8 mouse cellular contexts compared by ENCODE assay signal in the genomic region with DNA sequence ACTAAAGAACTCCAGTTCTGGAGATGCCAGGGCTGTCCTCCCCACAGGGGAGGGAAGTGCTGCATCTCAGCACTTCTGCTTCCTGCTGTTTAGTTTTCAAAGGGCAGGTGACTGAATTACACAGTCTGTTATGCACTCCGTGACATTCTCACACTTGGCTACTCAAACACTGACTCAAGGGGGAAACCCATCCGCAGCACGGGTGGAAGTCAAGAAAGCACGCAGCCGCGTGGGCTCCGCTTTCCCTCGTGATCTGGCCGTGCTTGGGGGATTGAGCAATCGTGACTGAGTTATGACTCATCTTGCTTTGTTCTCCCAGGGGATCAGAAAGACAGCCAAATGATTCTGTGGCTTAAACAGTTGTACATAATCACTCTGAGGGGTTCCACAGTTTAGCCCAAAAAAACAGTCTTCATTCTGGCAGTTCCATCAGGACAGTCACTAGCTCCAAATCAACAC. TPM values are rescaled to one million over a fixed set of nuclear protein-coding genes. Genes with fewer than 3 reads are reported as not detected.
DNase-seq lines count a peak whose midpoint lies in the region; ATAC-seq and TF ChIP-seq lines count a peak whose summit lies in the region.

No protein-coding gene starts in this region.

- no peak overlapping the region for H3K9ac ChIP-seq in midbrain, embryonic 16.5 days (ENCODE audit: low read depth, low read length)

- no peaks in the 10 kb centered on the region for H3K36me3 ChIP-seq in midbrain, embryonic 16.5 days (ENCODE audit: control insufficient read depth, insufficient read depth, low read length)

- no peaks in the 10 kb centered on the region for H3K9me3 ChIP-seq in midbrain, embryonic 16.5 days (replicated peaks; ENCODE audit: control insufficient read depth, low read length, poor library complexity, severe bottlenecking)

- no peak overlapping the region for H3K4me2 ChIP-seq in midbrain, embryonic 16.5 days (ENCODE audit: low read length)

- WGBS in midbrain, embryonic 16.5 days: 64% methylated on average over 10 of the region's 10 CpGs

- no peak for TF ChIP-seq CTCF in layer of hippocampus, adult 2 months (conservative IDR thresholded peaks at IDR 0.05)

- peak; percentile 76 for DNase-seq in right cerebral cortex, adult 18-20 months
- no peak for DNase-seq in right cerebral cortex, postnatal 4 days
- DNase-seq in adrenal gland, postnatal 14 days: peak; percentile 78
- peak; percentile 44 for DNase-seq in gastrocnemius, postnatal 14 days
- DNase-seq in layer of hippocampus, adult 2 months (ENCODE audit: low spot score in 2 of 2): peak; percentile 68 to 75
- DNase-seq in c-Kit-positive CD71-positive TER-119-positive erythroid progenitor cells, embryonic 14.5 days (ENCODE audit: low spot score): no peak

- no peaks in the 10 kb centered on the region for H3K4me1 ChIP-seq in midbrain, embryonic 16.5 days (ENCODE audit: control insufficient read depth, insufficient read depth, low read length)

- peak overlapping the region; percentile 6; the same call in 1 of the 2 replicates for H3K4me3 ChIP-seq in layer of hippocampus, adult 2 months
- H3K4me3 ChIP-seq in midbrain, embryonic 16.5 days (ENCODE audit: low read depth, low read length): no peak overlapping the region

- no peak overlapping the region for H3K27ac ChIP-seq in layer of hippocampus, adult 2 months
- H3K27ac ChIP-seq in midbrain, embryonic 16.5 days (ENCODE audit: low read length): no peak overlapping the region

- peak; percentile 86 for ATAC-seq in megakaryocyte progenitor cell, adult 5-6 weeks (replicated peaks; ENCODE audit: poor library complexity)
- ATAC-seq in midbrain, embryonic 16.5 days: no peak

- intact Hi-C loops in gastrocnemius, postnatal 14 days (cut with DNase I; ENCODE audit: low total_unique reads): no loop called here

- H3K27me3 ChIP-seq in midbrain, embryonic 16.5 days (ENCODE audit: control insufficient read depth, insufficient read depth, low read depth, low read length): no peaks in the 10 kb centered on the region

RNA-seq across cellular contexts. Expression of a gene that starts 32.9 kb away (rescaled TPM):
- 76.3 and 96.5 TPM in 2 replicates for total RNA-seq in adrenal gland, postnatal 14 days (2021)
- 10 to 100 TPM; 49.5 to 52.7 TPM for total RNA-seq in gastrocnemius, postnatal 14 days (2021)
- total RNA-seq in layer of hippocampus, adult 2 months (2021): 10 to 100 TPM; 69.4 to 85.4 TPM
- 48.8 and 48.9 TPM in 2 replicates for total RNA-seq in megakaryocyte progenitor cell, adult 5-6 weeks (2015)
- total RNA-seq in megakaryocyte progenitor cell, adult 5-6 weeks (2017): 62.6 and 92.3 TPM in 2 replicates
- polyA plus RNA-seq in midbrain, embryonic 16.5 days (2015; fragmentation: Nextera tagmentation; extraction: Ambion mirVana): 16.2 and 19.2 TPM in 2 replicates

Comparison
In these comparisons a context has a peak if more than half of its experiments do, and no peak if none do; other contexts are left out.
1. DNase-seq: peak in right cerebral cortex, adult 18-20 months (single experiment), adrenal gland, postnatal 14 days (single experiment), gastrocnemius, postnatal 14 days (single experiment) and layer of hippocampus, adult 2 months (2 of 2); none in right cerebral cortex, postnatal 4 days (single experiment) and c-Kit-positive CD71-positive TER-119-positive erythroid progenitor cells, embryonic 14.5 days (single experiment).